Mouse (Mus musculus) stomach, embryonic 16.5 days (tissue): ENCODE measurements at regions not wholly inside any gene's neighbourhood (a gene's known extent, or its start where the extent isn't known, plus 50 kb on each side); places are given as distances from the start of the nearest gene placed in this dataset.

Experiments
- ATAC-seq: fragments of 200-750 bp; cut with Nextera tagmentation; 2 replicates; pipeline ENCODE4 v1.8.0; 2017; ENCODE audit warnings: moderate number of reproducible peaks, moderate TSS enrichment; ENCODE audit not compliant: insufficient read depth, low FRiP score
- H3K27ac ChIP-seq: fragments of 300-500 bp; sonication (generic); 2 replicates; pipeline ENCODE4 v1.5.1; 2014; ENCODE audit warnings: low read length
- H3K27me3 ChIP-seq: fragments of 300-500 bp; sonication (generic); 2 replicates; pipeline ENCODE4 v1.6.1; 2014; ENCODE audit warnings: low read length, control low read depth, mixed read lengths; ENCODE audit not compliant: control insufficient read depth, insufficient read depth
- H3K36me3 ChIP-seq: fragments of 300-500 bp; sonication (generic); 2 replicates; pipeline ENCODE4 v1.6.1; 2014; ENCODE audit warnings: low read length; ENCODE audit not compliant: control insufficient read depth, insufficient read depth
- H3K4me1 ChIP-seq: fragments of 300-500 bp; sonication (generic); 2 replicates; pipeline ENCODE4 v1.6.1; 2014; ENCODE audit warnings: low read length, control low read depth, mixed read lengths; ENCODE audit not compliant: control insufficient read depth, insufficient read depth
- H3K4me2 ChIP-seq: fragments of 300-500 bp; sonication (generic); 2 replicates; pipeline ENCODE4 v1.6.1; 2014; ENCODE audit warnings: low read depth, low read length, mixed read lengths
- H3K4me3 ChIP-seq: fragments of 300-500 bp; sonication (generic); replicated peaks from 2 replicates; pipeline ENCODE4 v1.5.1; 2014; ENCODE audit warnings: mild to moderate bottlenecking, low read length
- H3K9ac ChIP-seq: fragments of 300-500 bp; sonication (generic); 2 replicates; pipeline ENCODE4 v1.6.1; 2014; ENCODE audit warnings: low read length
- H3K9me3 ChIP-seq: fragments of 300-500 bp; sonication (generic); replicated peaks from 2 replicates; pipeline ENCODE4 v1.6.1; 2016; ENCODE audit warnings: low read length, control low read depth; ENCODE audit not compliant: control insufficient read depth
- WGBS: fragments of 180-500 bp; shearing (Covaris S2); extraction: QIAGEN DNeasy Blood & Tissue Kit; methylation state at CpG from one replicate; pipeline ENCODE4 v1.1.7; 2014; 5-methylcytosine and 5-hydroxymethylcytosine counted together

- H3K27me3 ChIP-seq, result no peaks in the 10 kb centered on the region
- H3K27ac ChIP-seq, result no peak overlapping the region
- no peaks in the 10 kb centered on the region for H3K9me3 ChIP-seq
- H3K9ac ChIP-seq, result no peak overlapping the region
- H3K4me1 ChIP-seq, result no peaks in the 10 kb centered on the region
- ATAC-seq, result no peak
- no peaks in the 10 kb centered on the region for H3K36me3 ChIP-seq
- H3K4me2 ChIP-seq, result no peak overlapping the region
- 80% methylated on average over 1 of the region's 1 CpGs for WGBS
- no peak overlapping the region for H3K4me3 ChIP-seq
Observed at GRCm38 (mm10) chr4:69197577-69197976, 243.4 kb upstream of the Brinp1 start.

- peak overlapping the region; percentile 44 for H3K4me3 ChIP-seq
- no peak overlapping the region for H3K27ac ChIP-seq
- no peaks in the 10 kb centered on the region for H3K9me3 ChIP-seq
- no peaks in the 10 kb centered on the region for H3K4me1 ChIP-seq
- no peaks in the 10 kb centered on the region for H3K27me3 ChIP-seq
- H3K9ac ChIP-seq, result no peak overlapping the region
- ATAC-seq, result no peak
- H3K36me3 ChIP-seq, result no peaks in the 10 kb centered on the region
- H3K4me2 ChIP-seq, result peak overlapping the region; percentile 58
- WGBS, result 82% methylated on average over 1 of the region's 1 CpGs
Observed at GRCm38 (mm10) chr4:69196094-69196493, 241.9 kb upstream of the Brinp1 start.

DNA sequence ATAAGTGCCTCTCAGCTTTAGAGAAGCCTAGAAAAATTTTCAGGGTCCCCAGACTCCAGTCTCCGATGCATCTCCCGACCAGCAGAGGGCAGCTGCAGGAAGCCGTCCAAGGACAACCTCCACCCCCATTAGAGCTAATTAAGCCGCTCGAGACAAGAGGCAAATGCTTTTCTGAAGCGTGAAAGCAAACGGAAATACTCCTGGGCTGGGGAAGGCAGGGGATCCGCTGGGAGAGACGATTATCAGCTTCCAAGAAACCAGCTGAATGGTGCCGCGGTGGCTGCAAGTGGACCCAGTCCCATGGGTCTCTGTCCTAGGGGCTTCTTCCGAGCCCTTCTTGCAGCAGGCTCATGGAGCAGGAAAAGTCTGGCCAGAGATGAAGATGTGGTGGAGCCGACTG, 241.4 kb upstream of the Brinp1 start:
- peak overlapping the region; percentile 44 for H3K4me3 ChIP-seq
- no peaks in the 10 kb centered on the region for H3K36me3 ChIP-seq
- no peaks in the 10 kb centered on the region for H3K9me3 ChIP-seq
- peak; percentile 56; the same call in 1 of the 2 replicates for ATAC-seq
- peak overlapping the region; percentile 52; the same call in 1 of the 2 replicates for H3K9ac ChIP-seq
- no peaks in the 10 kb centered on the region for H3K27me3 ChIP-seq
- under 1% methylated on average over 13 of the region's 13 CpGs for WGBS
- no peaks in the 10 kb centered on the region for H3K4me1 ChIP-seq
- H3K4me2 ChIP-seq, result peak overlapping the region; percentile 58
- no peak overlapping the region for H3K27ac ChIP-seq
